Mouse (Mus musculus) hindbrain, embryonic 11.5 days (tissue): ENCODE measurements at regions not wholly inside any gene's neighbourhood (a gene's known extent, or its start where the extent isn't known, plus 50 kb on each side); places are given as distances from the start of the nearest gene placed in this dataset.

Source experiments
- ATAC-seq: fragments of 200-750 bp; cut with Nextera tagmentation; 2 replicates; pipeline ENCODE4 v1.8.0; 2017; ENCODE audit warnings: mild to moderate bottlenecking, moderate TSS enrichment, moderate library complexity; ENCODE audit not compliant: low FRiP score
- DNase-seq: peaks from one replicate; pipeline ENCODE4 v3.0.0-alpha.2; 2015; ENCODE audit warnings: low spot score
- H3K27ac ChIP-seq: fragments of 300-500 bp; sonication (generic); 2 replicates; pipeline ENCODE4 v1.5.1; 2014; ENCODE audit warnings: mild to moderate bottlenecking, low read depth, low read length
- H3K27me3 ChIP-seq: fragments of 300-500 bp; sonication (generic); 2 replicates; pipeline ENCODE4 v1.6.1; 2014; ENCODE audit warnings: mild to moderate bottlenecking, low read length, moderate library complexity, mixed read lengths; ENCODE audit not compliant: control insufficient read depth, insufficient read depth
- H3K36me3 ChIP-seq: fragments of 300-500 bp; sonication (generic); 2 replicates; pipeline ENCODE4 v1.6.1; 2014; ENCODE audit warnings: mild to moderate bottlenecking, low read length, moderate library complexity, mixed read lengths; ENCODE audit not compliant: control insufficient read depth, insufficient read depth
- H3K4me1 ChIP-seq: fragments of 300-500 bp; sonication (generic); replicated peaks from 2 replicates; pipeline ENCODE4 v1.6.1; 2014; ENCODE audit warnings: low read length, mixed read lengths; ENCODE audit not compliant: control insufficient read depth, insufficient read depth
- H3K4me2 ChIP-seq: fragments of 300-500 bp; sonication (generic); replicated peaks from 2 replicates; pipeline ENCODE4 v1.6.1; 2014; ENCODE audit warnings: mild to moderate bottlenecking, low read depth, low read length
- H3K4me3 ChIP-seq: fragments of 300-500 bp; sonication (generic); 2 replicates; pipeline ENCODE4 v1.5.1; 2014; ENCODE audit warnings: low read depth, low read length
- H3K9ac ChIP-seq: fragments of 300-500 bp; sonication (generic); 2 replicates; pipeline ENCODE4 v1.6.1; 2014; ENCODE audit warnings: low read depth, low read length
- H3K9me3 ChIP-seq: fragments of 300-500 bp; sonication (generic); 2 replicates; pipeline ENCODE4 v1.6.1; 2016; ENCODE audit warnings: low read length; ENCODE audit not compliant: control insufficient read depth
- WGBS: fragments of 180-500 bp; shearing (Covaris S2); extraction: QIAGEN DNeasy Blood & Tissue Kit; methylation state at CpG from one replicate; pipeline ENCODE4 v1.1.7; 2014; 5-methylcytosine and 5-hydroxymethylcytosine counted together

DNA sequence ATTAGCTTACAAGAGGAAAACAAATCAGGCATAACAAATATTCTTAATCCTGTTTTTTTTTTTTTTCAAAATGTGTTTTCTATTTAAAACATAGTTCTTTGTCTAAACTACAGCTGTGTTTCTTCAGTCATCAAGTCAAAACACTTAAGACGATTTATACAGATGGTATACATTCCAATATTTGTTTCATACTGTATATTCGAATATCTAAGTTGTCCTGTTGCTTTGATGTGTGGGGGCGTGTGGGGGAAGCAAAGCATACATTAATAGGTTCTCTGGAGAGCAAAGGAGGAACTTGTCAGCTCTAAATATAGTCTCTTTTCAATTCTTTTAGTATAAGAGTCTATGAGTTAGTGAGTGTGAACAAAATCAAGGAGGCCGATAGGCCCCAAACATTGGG lies 1056.7 kb upstream of the Cdh7 start:
- Histone ChIP-seq H3K4me3 (no peak overlapping the region), H3K36me3 (no peaks in the 10 kb centered on the region), H3K9me3 (no peaks in the 10 kb centered on the region), H3K4me1 (no peaks in the 10 kb centered on the region), H3K4me2 (no peak overlapping the region), H3K27me3 (no peaks in the 10 kb centered on the region), H3K9ac (no peak overlapping the region), H3K27ac (no peak overlapping the region)
- DNase-seq (peak; percentile 3), ATAC-seq (no peak)
- WGBS, result 88% methylated on average over 4 of the region's 4 CpGs

DNA sequence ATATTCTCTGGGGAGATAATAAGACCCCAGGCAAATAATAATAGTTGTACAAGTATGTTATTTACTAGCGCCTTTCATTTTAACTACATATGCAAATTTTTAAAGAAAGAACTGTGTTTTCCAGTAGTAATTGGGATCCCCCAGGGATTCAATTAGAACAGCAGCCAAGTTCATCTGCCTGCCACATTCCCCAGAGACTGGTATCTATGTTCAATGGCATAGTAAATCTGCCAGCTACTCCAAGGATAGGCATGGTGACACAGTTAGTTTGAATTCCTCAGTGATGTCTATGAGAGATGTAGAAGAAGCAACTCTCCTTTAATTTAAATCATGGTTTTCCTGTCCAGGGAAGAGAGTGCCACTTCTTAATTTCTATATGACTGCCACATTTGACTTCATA lies 1047.9 kb upstream of the Cdh7 start:
- Histone ChIP-seq H3K9me3 (no peaks in the 10 kb centered on the region), H3K4me3 (no peak overlapping the region), H3K27ac (no peak overlapping the region), H3K4me2 (no peak overlapping the region), H3K27me3 (no peaks in the 10 kb centered on the region), H3K4me1 (no peaks in the 10 kb centered on the region), H3K36me3 (no peaks in the 10 kb centered on the region), H3K9ac (no peak overlapping the region)
- ATAC-seq, result no peak
- peak; percentile 7 for DNase-seq
- 93% methylated on average over 1 of the region's 1 CpGs for WGBS

DNA sequence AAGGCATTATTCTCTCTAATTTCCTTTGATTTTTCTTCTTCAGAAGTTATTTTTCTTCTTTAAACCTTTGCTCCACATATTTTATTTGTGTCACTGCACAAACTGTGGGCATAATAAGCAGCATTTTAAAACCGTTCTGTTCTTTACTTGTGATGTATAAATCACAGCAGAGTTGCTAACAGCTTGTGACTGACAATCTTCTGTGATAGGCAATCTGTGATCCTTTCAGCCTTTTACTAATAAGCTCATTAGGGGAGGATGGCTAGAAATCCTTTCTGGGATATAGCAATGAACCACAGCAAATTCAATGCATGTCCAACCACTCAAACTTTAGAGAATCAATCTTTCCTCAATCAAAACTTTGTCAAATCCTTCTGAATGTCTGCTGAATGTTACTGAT lies 1007.4 kb upstream of the Cdh7 start:
- Histone ChIP-seq H3K27me3 (no peaks in the 10 kb centered on the region), H3K27ac (no peak overlapping the region), H3K36me3 (no peaks in the 10 kb centered on the region), H3K4me1 (no peaks in the 10 kb centered on the region), H3K9me3 (no peaks in the 10 kb centered on the region), H3K4me2 (no peak overlapping the region), H3K9ac (no peak overlapping the region), H3K4me3 (no peak overlapping the region)
- DNase-seq (no peak), ATAC-seq (no peak)
- WGBS, result 86% methylated on average over 1 of the region's 1 CpGs

DNA sequence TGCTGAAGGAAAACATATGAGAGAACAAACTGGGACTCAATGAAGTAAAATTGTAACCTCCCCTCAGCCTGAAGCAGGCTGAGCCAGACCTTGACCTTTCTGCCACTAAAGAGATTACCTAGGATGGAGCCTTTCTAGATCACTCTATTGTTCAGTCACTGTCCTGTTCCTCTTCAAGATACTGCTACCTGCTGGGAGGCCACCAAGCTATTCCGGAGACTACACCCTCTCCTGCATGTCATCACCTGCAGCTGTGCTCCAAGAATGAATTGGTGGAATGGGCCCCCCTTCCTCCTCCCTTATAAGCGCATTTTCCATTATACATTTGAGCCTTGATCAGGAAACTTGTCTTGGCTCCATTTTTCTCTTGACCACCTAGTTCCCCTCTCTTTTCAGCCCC lies 987.6 kb upstream of the Cdh7 start:
- H3K4me2 ChIP-seq, result no peak overlapping the region
- 83% methylated on average over 2 of the region's 2 CpGs for WGBS
- no peak overlapping the region for H3K4me3 ChIP-seq
- no peaks in the 10 kb centered on the region for H3K36me3 ChIP-seq
- ATAC-seq, result no peak
- H3K27ac ChIP-seq, result no peak overlapping the region
- DNase-seq, result no peak
- no peaks in the 10 kb centered on the region for H3K9me3 ChIP-seq
- no peaks in the 10 kb centered on the region for H3K27me3 ChIP-seq
- no peaks in the 10 kb centered on the region for H3K4me1 ChIP-seq
- H3K9ac ChIP-seq, result no peak overlapping the region
